Mouse (Mus musculus): ENCODE results near the gene AU040320. TPM values are rescaled to one million over a fixed set of nuclear protein-coding genes. Genes with fewer than 3 reads are reported as not detected.

Gene AU040320
- polyA plus RNA-seq, 2 experiments from 2014 or later = 21.4 to 22.1 TPM

- ATAC-seq = no peak
These were observed 107.1 kb downstream of the AU040320 start for GRCm38 (mm10) chr4:126860268-126860986.

- ATAC-seq = peak; percentile 83
These were observed 108.3 kb downstream of the AU040320 start for GRCm38 (mm10) chr4:126861514-126862266.

- no peak for ATAC-seq
These were observed 115.4 kb downstream of the AU040320 start for GRCm38 (mm10) chr4:126868699-126869098.

GRCm38 (mm10) chr4:126872717-126873116 is 119.4 kb downstream of the AU040320 start:
- ATAC-seq = no peak

GRCm38 (mm10) chr4:126879560-126880275 is 126.4 kb downstream of the AU040320 start:
- ATAC-seq = no peak

GRCm38 (mm10) chr4:126883602-126884001 is 130.3 kb downstream of the AU040320 start:
- ATAC-seq = no peak

GRCm38 (mm10) chr4:126885953-126886352 is 132.6 kb downstream of the AU040320 start:
- no peak for ATAC-seq

- ATAC-seq = no peak
These were observed 136.5 kb downstream of the AU040320 start for GRCm38 (mm10) chr4:126889879-126890278.

Other genes with a start within 250 kb of the AU040320 start
- gene Ago4, start 220.1 kb upstream of the AU040320 start, polyA plus RNA-seq (2017; shearing (Covaris generic)) = under 1 TPM in 1 of 2 experiments, not detected in 1; 0.09 TPM
- 1 to 10 TPM; 3.3 to 4.1 TPM for gene Clspn, start 196.6 kb upstream of the AU040320 start, polyA plus RNA-seq (2017; shearing (Covaris generic))
- under 1 TPM; 0.36 to 0.82 TPM for gene 5730409E04Rik, start 143.7 kb upstream of the AU040320 start, polyA plus RNA-seq (2017; shearing (Covaris generic))
- gene Psmb2, start 75.9 kb upstream of the AU040320 start, polyA plus RNA-seq (2017; shearing (Covaris generic)) = 100 to 1,000 TPM; 301 to 327 TPM
- not detected for gene Tfap2e, start 17.3 kb upstream of the AU040320 start, polyA plus RNA-seq (2017; shearing (Covaris generic))
- gene Ncdn, start 106 bp upstream of the AU040320 start, polyA plus RNA-seq (2017; shearing (Covaris generic)) = 10 to 100 TPM in 1 of 2 experiments, 1 to 10 TPM in 1; 8.7 to 12.1 TPM
- 10 to 100 TPM; 16.3 to 19.7 TPM for gene Zmym4, start 214.6 kb downstream of the AU040320 start, polyA plus RNA-seq (2017; shearing (Covaris generic))

Measured in CD4-positive, CD25-positive, alpha-beta regulatory T cell, adult 4 months (primary cell).